Mouse (Mus musculus) layer of hippocampus, postnatal 36 days (tissue): Measurements from ENCODE around the gene Ghrl. TPM values are rescaled to one million over a fixed set of nuclear protein-coding genes. Genes with fewer than 3 reads are reported as not detected.
A peak's percentile ranks its signal among the peaks of the same experiment; 100 is the strongest.
"Not testable (repeated sequence)": the region's sequence is repeated elsewhere in the genome, so short reads cannot be mapped to it uniquely, and the experiment has no call there.

Experiments
- DNase-seq, 2 experiments: peaks; one replicate each; pipeline ENCODE4 v3.0.0; 2022
- total RNA-seq, 2 experiments: library from RNA; stranded (reverse); gene quantifications; 2 replicates each; pipeline ENCODE4 v1.2.3; 2021

Ghrl gene
- not detected for total RNA-seq

DNA sequence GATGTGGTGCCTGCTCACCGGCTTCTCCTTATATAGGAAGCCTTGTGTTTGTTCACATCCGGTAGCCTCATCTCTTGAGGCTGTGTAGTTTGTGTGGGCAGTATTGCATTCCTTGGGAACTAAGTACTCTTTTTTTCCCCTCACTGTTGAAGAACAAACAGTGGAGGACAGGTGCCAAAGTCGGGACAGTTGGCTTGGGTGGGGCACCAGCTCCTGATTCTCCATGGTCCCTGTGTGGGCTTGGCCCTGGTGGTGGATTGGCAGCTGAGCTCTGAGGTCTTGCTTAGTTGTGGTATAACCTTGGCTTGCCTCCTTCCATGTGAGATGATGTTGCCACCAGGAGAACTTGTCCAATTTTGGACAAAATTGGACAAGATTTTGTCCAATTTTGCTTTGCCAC lies at the start of gene Ghrl:
TSS of gene Ghrl (minus strand) at position 3 of the 400 bp plus-strand sequence.
- DNase-seq: no peak

DNA sequence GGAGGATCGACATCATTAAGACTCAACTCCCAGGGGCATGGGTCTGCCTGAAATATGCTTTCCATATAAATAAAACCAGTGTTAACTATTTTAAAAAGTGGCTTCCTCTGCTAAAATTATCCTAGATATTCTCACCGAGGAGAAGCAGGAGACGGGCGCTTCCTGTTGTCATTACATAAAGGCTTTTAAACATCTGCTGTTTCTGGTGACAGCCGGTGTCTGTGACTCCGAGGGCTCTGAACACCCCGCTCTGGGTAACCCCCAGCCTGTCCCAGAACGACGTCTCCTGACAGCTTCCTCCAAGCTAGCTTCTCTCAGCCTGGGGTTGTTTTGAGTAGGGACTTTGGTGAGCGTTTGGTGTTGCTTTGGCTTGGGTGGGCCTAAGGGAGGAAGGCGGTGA lies 49.1 kb upstream of the Ghrl start:
- peak; percentile 27 to 37 for DNase-seq

DNA sequence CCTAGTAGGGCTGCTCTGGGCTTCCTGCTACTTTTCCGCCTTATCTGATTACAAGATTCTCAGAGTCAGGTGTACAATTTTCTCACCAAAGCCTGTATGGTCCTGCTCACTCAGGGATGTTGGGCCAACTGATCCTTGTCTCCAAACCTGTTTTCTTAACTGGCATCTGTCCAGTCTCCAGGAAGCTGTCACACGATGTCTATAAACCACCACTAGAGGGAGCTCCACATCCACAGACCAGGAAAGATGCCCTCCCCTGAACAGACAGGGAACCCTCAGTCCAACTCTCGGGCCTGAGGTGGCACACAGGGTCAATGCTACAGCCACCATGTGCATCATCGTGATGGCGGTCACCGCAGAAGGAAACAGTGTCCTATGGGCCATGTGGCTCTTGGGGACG lies 42.0 kb upstream of the Ghrl start:
- DNase-seq: peak in 1 of 2 experiments; percentile 41

DNA sequence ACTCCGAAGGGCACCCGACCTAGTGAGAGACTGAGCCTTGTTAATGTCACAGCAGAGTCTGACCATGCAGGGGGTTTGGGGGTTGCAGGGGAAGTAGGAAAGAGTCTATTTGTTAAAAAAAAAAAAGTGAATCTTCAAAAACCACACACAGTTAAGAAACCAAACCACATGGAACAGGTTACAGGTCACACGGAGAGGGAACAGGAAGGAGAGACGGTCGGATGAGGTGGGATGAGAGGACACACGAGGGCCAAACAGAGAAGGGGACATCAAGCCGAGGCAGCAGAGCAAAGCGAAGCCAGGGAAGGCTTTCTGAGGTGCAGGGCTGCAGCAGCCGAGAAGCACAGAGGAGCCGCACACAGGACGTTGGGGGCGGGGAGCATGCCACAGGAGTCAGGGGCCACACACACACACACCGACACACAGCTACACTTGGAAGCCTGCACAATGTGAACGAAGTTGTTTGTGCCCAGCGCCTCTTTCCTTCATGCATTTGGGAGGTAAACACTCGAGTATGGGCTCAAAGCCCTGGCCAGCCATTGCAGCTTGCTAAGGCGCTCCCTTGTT lies 29.5 kb upstream of the Ghrl start:
- DNase-seq: no peak

DNA sequence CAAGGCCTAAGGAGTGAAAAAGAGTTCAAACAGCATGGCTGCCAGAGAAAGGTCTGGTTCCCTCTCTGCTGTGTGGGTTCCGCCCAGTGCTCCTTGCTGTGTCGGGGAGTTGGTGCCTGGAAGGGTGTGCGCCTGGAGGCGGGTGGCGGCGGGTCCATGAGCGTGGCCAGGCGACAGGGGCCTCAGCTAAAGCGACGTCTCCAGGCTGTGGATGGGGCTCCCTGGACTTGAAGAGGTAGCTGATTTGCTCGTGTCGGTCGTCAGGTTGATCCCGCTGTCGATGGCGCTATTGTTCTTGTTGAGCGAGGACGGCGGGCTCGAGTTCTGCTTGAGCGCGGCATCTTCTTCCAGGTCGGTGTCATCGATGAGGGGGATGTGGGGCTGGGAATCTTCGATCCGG lies 28.7 kb upstream of the Ghrl start:
- no peak for DNase-seq

DNA sequence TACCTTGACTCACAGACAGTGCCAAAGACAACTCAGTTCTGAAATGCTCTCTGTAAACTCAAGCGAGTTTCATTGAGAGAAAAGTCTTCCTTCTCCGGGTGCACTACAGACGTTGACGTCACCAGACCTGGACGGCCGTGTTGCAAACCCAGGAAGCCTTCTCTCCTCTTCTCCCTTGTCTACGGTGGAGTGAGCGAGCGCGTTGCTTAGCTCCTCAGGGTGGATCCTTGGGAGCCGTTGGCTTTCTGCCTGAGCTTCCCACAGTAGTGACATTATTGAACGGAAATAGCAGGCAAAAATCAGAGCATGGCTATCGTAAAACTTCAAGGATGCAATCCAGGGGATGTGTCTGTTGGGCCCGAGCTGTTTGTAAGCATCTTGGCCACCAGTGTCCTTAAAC lies 27.6 kb upstream of the Ghrl start:
- no peak for DNase-seq

DNA sequence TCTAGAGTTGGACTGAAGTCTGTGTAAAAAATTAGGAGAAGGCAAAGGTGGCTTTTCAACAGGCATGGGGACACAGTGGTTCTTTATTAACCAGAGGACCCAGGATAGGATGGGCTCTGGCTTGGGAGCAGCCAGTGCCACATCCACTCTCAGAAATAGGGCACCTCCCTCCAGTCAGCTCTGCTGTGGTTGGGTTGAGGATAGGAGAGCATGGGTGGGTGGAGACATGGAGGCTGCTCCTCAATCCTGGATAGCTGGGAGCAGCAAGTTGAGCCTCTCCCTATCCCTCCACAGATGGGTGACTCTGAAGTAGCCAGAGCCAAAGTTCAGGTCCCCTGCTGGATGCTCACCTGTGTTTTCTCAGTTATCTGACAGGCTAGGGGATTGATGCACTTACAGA lies 25.4 kb upstream of the Ghrl start:
- no peak for DNase-seq

DNA sequence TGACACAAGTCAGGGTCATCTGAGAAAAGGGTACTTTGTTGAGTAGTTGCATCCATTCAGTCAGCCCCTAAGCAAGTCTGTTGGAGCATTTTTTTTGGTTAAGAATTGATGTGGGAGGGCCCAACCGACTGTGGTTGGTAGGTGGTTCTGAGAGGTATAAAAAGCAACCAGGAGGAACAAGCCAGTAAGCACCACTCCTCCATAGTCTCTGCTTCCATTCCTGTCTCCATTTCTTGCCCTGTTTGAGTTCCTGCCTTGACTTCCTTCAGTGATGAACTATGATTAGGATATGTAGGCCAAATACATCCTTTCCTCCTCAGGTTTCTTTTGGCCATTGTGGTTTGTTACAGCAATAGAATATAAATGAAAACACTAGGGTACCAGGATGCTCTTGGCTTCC lies 23.4 kb upstream of the Ghrl start:
- DNase-seq: no peak

DNA sequence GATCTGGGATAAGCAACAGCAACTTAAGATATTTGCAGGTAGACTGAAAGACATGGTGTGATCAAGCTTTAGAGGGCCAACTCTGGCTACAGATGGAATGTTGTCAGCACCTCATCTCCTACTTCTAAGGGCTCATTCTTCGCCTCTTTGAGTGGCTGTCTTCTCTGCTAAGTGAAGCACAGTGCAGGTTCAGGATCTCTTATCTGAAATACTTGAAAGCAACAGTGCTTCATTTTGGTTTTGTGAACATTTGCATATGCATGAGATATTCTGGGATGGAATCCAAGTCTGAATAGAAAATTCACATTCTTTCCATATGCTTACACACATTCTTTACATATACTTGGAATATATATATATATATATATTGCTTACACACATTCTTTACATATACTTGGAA lies 22.6 kb upstream of the Ghrl start:
- no peak for DNase-seq

DNA sequence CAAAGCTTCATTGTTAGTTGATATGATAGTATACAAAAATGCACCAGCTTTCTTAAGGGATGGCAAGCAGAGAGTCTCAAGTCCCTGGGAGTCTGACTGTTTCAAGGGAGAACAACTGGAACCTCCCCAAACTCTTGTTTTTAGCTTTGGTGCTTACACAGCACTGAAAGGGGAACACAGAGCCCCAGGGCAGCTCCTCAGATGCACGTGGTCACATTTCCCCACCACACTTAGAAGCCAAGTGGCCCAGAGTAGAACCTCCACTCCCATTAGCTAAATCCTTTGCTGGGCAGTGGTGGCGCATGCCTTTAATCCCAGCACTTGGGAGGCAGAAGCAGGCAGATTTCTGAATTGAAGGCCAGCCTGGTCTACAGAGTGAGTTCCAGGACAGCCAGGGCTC lies 21.7 kb upstream of the Ghrl start:
- DNase-seq: no peak

DNA sequence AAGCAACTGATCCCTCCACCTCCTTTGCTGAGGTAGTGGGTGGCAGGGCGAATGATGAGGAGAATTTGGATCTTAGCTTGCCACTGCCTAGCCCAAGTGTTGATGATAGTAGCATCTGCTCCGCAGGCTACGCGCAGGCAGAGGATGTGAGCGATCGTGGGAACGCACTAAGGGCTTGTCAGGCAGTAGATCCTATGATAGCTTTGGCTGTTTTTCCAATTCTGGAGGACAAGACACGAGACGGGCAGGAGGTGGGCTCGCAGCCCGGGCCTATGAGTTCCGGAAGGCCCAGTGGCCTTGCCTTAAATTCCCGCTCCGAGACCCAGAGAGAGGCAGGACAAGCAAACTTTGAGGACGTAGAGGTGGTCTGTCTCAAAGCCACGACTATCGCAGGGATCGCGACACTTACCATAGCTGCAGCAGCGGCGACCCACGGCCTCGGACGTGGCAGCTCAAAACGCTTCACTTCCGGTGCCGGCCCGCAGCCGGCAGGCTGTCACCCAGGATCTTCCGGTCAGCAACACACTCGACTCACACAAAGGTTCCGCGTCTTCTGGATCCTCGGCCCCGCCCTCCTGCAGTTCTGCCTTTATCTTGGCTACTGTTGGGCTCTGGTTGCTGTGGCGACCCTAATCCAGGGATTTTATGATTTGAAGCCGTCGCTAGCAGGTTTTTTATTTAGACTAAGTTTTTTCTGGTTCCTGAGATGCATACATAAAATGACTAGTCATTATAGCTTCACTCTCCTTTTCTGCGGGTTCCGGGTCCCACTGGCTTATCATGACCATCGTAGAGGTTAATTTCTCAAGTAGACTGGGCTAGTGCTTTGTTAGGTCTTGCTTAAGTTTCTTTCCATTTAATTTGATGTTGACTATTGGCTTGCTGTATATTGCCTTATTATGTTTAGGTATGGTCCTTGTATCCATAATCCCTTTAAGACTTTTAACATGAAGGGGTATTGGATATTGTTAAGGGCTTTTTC lies 20.8 kb upstream of the Ghrl start, which contains the start of gene Sec13:
TSS of gene Sec13 (minus strand) at position 508 of the 982 bp plus-strand sequence.
- peak; percentile 88 for DNase-seq

DNA sequence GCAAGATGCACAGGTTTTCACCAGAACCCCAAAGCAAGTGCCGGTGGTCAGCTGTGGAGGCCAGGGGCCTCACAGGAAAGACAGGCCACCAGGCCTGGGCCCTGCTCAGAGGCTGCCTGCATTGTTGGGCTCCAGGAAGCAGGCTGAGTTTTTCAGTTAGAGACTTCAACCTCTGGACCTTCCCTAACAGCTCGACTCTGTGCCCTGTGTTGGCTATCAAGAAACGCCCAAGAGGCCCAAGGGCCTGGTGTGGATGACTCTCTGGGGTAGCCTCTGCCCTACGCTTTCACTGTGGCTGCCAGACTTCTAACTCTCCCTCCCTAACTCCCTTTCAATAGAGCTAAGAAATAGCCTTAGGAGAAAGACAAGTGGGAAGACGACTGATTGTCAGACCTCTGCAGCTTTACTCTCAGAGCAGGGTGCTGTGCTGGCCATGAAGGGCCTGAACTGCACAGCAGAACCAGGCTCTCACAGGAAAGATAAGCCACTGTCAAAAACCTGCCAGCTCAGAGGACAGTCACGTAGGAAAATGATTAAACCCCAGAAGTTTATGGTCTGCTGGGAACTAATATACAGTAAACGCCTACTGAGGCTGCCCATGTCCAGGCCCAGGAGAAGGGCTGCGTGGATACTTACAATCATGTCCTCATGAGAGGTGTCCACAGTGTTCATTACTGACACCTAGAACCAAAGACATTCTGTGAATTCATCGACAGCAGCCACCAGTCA lies 17.8 kb upstream of the Ghrl start:
- DNase-seq: no peak

DNA sequence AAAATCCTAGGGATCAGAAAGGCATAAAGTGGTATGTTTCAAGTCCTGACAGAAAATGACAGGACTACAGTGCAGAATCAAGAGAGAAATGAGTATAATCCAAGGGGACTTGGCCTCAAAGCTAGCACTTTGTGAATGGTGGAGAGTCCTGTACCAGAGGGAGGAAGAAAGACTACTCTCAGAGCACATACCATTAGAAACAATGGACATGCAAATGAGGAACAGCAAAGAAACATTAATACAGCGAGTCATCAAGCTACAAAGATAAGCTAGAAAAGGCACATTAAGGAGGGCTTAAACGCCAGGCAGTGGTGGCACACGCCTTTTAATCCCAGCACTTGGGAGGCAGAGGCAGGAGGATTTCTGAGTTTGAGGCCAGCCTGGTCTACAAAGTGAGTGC lies 11.6 kb upstream of the Ghrl start:
- no peak for DNase-seq

DNA sequence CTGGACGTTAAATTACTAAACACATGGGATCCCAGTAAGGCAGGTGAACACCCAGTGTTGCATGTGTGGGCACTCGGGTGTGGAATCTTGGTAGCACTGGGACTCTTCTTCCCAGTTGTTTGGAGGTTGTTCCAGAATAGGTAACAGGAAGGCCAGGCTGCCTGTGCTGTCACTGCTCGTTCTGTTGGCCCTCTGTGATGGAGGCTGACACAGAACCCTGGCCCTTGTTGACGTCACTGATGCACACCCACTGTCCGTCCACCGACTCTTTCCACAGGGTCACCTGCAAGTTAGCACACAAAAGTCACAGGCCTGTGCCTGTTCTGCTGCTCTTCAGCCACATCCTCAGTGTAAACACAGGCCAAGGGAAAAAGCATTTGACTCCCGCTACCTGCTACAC lies 8.5 kb upstream of the Ghrl start:
- DNase-seq: no peak

DNA sequence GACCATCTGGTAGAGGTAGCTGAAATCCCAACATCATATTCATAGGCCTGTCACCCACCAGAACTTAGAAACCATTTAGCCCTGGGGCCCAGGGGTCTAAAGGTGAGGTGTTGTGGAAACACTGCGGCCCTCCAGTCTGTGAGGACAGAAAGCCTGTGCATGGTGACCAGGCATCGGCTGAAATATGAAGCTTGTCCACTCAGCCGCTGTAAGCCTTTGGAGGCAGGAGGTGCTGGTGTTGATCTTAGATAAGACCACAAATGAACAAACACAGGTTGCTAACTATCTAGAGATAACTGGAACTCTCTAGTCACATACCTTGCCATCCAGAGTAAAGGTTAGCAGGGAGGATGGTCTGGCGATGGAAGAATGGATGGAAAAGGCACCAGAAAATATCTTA lies 1.4 kb upstream of the Ghrl start:
- DNase-seq: no peak

DNA sequence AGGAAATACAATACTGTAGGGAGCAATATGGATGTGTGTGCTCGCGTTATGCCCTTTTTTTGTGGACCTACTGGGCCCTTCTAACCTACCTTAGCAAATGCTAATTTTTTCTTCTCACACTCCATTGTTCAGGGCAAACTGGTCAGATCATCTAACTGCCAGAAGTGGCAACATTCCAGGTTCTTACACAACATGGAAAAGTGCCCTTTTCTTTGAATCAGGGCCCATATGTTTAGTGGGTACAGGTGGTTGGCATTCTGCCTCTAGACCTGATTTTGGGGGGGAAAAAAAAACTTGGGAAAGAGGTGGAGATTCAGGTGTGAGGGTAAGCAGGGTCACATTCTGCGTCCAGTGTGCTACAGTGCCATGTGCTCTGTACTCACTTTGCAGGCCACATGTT lies 2.1 kb downstream of the Ghrl start:
- DNase-seq: no peak

DNA sequence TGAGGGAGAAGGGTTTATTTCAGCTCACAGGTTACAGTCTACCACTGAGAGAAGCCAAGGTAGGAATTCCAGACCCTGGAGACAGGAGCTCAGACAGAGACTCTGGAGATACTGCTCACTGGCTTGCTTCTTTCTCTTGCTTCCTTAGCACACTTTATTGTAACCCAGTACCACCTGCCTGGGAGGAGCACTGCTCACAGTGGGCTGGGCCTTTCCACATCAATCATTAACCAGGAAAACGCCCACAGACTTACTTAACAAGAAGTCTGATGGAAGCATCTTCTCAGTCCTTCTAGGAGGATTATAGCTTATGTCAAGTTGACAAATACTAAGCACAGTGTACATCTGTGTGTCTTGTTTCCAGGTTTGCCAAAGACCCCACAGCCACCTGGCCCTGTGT lies 4.9 kb downstream of the Ghrl start:
- DNase-seq: no peak

DNA sequence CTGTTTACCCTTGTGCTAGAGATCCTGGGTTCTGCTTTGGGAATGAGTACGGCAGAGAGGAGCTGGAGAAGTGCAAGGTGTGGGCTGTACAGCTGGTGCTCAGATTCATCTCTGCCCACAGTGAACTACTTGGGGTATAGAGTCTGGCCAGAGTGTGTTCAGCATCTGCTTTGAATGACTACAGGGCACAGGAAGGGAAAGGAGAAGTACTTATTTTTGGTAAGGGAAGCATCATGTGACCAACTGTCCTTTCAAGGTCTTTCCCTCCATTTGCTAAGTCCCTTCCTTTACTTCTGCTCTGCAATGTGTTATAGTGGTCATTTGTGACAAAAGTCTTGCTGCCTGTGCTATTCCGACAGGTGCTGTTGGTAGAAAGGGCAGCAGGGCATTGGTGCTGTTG lies 5.4 kb downstream of the Ghrl start:
- no peak for DNase-seq

DNA sequence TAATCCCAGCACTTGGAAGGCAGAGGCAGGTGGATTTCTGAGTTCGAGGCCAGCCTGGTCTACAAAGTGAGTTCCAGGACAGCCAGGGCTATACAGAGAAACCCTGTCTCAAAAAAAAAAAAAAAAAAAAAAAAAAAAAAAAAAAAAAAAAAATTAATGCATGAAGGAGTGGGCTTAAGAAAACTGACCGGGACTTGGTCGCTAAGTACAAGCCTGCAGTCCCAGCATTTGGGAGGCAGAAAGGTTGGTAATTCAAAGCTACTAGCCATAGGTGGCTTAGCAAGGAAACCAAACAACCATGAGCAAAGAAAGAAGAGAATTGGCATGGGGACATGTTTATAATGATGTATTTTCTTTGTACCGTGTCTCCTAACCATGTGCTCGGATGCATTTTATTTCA lies 6.3 kb downstream of the Ghrl start:
- not testable (repeated sequence) for DNase-seq

DNA sequence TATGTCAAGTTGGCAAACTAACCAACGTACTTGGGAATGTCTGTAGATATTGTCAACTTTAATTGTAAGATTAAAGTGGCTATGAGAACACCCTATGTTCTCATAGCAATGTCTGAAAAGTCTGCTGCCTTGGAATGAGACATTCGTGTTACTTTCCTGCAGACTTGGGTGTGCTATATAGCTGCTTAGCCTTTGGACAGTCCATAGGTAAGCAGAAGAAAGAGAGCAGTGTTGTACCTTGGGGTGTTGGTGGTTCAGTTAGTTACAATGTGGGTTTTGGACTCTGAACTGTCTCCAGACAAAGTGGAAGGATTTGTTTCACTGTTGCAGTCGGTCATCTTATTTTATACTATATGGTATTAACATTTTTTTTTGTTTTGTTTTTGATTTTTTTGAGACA lies 7.0 kb downstream of the Ghrl start:
- DNase-seq: no peak

DNA sequence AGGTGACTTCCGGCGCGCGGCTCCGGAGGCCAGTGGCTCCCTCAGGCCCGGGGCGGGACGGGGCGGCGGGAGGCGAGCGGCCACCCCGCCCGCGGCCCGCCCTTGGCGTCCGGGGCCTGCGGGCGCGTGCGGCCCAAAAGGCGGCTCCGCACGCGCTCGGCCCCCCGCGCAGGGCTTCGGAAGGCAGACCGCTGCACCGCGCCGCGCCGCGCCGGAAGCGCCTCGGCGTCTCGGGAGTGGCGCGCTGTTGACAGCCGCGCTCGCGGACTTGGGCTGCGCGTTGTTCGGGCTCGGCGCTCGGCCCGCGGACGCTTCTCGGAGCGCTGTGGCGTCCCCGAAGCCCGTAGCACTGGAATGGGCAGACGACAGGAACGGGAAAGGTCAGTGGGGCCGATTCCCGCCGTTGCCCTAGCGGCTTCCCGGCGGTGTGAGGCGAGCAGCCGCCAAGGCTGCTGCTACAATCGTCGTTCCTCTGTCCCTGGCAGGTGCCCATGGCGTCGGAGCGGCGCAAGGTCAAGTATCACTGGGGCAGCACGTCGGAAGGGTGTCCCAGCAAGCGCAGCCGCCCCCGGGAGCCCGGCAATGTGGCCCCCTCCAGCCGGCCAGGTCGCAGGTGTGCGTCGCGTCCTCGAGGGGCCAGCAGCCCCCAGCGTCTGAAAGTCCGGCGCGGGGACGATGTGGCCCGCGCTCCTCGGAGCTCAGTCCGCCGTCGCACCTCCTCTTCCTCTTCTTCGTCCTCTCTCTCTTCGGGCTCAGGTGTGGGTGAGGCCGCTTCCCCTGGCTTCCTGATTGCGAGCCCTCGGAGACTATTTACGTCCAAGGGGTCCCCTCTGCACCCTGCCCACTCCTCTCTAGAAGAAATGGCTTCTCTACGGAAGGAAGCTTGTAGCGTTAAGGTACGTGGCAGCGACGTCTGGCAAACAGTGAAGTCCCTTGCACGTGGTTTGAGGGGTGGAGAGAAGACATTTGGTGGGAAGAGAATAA lies 22.2 kb downstream of the Ghrl start:
- peak in 1 of 2 experiments; percentile 18 for DNase-seq

DNA sequence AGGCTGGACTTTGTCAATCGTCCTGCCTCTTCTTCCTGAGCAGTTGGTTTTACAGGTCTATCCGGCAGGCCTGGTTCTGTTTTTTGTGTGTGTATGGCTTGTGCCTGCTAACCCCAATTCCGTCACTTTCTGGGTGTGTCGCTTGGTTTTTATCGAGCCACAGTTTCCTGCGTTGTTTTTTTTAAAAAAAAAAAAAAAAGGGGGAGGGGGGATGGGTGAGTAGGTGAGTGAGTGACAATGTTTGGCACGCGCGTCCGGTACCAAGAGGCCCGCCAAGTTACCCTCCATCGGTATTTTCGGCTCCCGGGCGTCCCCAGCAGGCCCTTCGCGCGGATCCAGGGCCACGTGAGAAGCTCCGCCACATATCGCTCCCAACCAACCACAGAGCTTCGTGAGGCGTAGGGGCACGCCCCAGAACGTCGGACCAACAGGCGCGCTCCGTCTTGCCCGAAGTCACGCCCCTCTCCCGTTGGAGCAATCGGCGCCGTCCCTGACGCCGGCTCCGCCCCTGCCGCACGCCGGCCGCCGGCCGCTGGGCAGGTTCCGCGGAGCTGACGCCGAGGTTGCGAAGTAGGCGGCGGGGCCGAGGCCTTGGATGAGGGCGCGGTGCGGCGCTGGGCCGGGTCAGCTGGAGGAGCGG lies 23.0 kb downstream of the Ghrl start, which contains the start of gene Tatdn2:
TSS of gene Tatdn2 (plus strand) at position 469 of the 640 bp plus-strand sequence.
- peak; percentile 95 to 96 for DNase-seq
